Mouse (Mus musculus) heart, postnatal 4 days (tissue): ENCODE measurements at regions not wholly inside any gene's neighbourhood (a gene's known extent, or its start where the extent isn't known, plus 50 kb on each side); places are given as distances from the start of the nearest gene placed in this dataset.

Experiments
- DNase-seq: peaks from one replicate; pipeline ENCODE4 v3.0.0; 2021

DNA sequence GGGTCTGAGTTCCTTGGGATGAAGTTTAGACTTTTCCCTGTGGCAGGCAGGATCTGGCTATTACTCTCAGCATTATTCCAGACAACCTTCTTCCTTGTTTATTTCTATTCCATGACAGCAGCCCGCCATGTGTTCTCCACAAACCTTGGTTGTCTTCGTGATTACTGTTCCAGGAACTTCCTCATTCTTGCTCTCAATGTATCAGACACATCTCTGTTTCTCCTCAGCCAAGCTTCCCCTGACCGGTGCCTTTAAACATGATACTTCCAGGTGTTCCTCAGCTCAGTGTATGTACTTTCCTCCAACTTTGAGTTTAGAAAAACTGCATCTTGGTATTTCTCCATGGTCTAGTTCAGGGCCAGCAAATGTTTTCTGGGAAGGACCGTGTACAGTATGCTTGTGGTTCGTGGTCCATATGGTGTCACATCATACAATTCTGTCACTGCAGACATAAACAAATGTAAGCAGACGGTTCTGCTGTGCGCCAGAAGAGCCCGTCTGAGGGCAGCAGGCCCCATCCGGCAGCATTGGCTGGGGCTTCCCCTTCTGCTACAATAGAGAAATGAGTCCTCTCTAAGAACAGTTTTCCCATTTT lies 64.2 kb downstream of the Peg10 start:
- DNase-seq, result no peak

DNA sequence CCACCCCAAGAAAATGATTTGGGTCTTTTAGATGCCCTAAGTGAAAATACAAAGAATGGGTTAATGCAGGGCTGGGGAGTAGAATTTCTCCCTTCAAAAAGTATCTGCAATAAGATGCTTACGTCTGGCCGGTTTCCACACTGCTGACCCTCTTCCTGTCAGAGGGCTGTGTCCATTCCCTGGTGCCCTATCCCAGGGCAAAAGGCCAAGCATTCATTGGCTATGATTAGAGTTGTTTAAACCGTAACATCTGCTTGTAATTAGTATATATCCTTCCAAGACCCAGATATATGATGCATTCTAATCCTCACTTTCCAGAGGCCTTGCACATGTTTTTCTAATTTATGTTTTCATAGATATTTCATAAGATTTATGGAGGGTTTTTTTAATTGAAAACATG lies 66.1 kb downstream of the Peg10 start:
- peak; percentile 50 for DNase-seq

DNA sequence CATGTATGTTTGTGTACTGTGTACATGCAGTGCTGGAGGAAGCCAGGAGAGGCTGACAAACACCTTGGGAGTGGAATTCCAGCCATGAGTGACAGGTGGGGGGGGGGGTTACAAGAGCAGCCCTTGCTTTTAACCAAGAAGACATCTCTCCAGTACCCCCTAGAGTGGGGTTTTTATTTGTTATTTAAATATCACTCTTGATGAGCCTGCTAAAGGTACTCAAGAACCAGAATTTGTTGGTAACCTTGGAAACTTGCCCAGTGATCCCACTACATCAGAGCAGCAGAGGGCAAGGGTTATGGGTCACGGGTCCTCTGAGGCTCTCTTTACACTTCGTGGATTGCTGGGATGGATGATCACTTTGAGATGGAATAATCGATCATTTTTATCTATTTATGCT lies 69.8 kb downstream of the Peg10 start:
- no peak for DNase-seq

DNA sequence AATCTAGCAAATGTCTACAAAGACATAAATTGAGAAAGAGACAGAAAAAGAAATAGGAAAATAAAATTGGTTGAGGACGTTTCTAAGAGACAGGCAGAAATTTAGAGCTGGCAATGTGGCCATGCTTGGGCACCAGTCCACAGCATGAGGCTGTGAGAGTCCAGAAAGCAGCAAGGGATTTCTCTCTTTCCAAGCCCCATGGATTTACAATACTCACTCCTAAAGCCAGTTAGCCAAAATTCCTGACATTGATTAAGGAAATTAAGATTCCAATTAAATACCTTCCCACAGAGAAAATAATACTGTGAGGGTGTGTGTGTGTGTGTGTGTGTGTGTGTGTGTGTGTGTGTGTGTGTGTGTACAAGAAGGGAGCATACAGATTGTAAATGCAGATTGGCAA lies 61.5 kb upstream of the Ppp1r9a start:
- no peak for DNase-seq

DNA sequence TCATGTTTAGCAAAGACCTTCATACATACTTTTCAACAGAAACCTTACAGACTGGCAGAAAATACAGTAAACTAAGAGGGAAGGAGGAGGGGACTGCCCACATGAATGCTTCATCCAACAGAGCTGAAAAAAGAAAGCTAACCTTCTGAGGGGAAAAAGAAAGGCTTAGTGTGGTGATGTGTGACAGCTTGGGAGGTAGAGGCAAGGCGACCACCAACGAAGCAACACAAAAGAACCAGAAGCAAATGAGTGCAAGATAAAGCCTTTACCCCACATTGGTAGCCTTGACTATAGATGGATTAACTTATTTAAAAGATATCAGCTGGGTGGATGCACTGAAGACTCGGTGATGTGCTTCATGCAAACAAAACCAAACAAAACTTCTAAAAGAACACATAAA lies 53.0 kb upstream of the Ppp1r9a start:
- DNase-seq, result no peak

DNA sequence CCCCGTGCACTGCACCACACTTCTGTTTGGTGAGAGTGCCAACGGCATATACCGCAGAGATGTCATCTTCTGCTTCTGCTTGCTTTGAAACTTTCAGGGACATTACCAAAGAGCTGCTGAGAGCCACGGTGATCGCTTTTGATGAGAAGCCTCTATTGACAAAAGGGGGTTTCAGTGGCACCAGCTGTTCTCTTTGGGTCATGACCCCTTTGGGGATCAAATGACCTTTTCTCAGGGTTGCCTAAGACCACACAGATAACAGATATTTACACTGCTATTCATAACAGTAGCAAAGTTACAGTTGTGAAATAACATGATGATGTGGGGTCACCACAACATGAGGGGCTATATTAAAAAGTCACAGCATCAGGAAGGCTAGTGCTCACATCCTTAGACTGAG lies 51.7 kb upstream of the Ppp1r9a start:
- DNase-seq, result no peak
